Mouse (Mus musculus) liver, embryonic 14.5 days (tissue): ENCODE measurements around the gene Sec14l1. TPM values are rescaled to one million over a fixed set of nuclear protein-coding genes. Genes with fewer than 3 reads are reported as not detected.

Experiments
- ATAC-seq: fragments of 200-750 bp; cut with Nextera tagmentation; 2 replicates; pipeline ENCODE4 v1.8.0; 2017; ENCODE audit warnings: moderate number of reproducible peaks, mild to moderate bottlenecking, moderate library complexity; ENCODE audit not compliant: insufficient read depth
- DNase-seq, 3 experiments: peaks; one replicate each; pipeline ENCODE4 v3.0.0-alpha.2; 2012 to 2013; ENCODE audit warnings: low read depth in 3 of 3, low spot score in 3 of 3
- H3K27ac ChIP-seq: fragments of 300-500 bp; sonication (generic); 2 replicates; pipeline ENCODE4 v1.5.1; 2014; ENCODE audit warnings: moderate library complexity, mild to moderate bottlenecking, control low read depth, inconsistent platforms
- H3K27me3 ChIP-seq: fragments of 300-500 bp; sonication (generic); 2 replicates; pipeline ENCODE4 v1.6.1; 2014; ENCODE audit warnings: mild to moderate bottlenecking, low read length, moderate library complexity; ENCODE audit not compliant: control insufficient read depth, insufficient read depth
- H3K36me3 ChIP-seq: fragments of 300-500 bp; sonication (generic); replicated peaks from 2 replicates; pipeline ENCODE4 v1.6.1; 2014; ENCODE audit warnings: low read depth; ENCODE audit not compliant: control insufficient read depth, insufficient read depth
- H3K4me1 ChIP-seq, 2 experiments: fragments of 200-500 bp in 1 of 2; fragments of 300-500 bp in 1 of 2; sonication (generic) in 1 of 2; replicated peaks; 2 replicates each; pipeline ENCODE4 v1.6.1; 2012 to 2014; ENCODE audit warnings: antibody characterized with exemption in 1 of 2, inconsistent platforms in 1 of 2, low read length in 1 of 2; ENCODE audit not compliant: control insufficient read depth in 2 of 2, insufficient read depth in 2 of 2
- H3K4me2 ChIP-seq: fragments of 300-500 bp; sonication (generic); 2 replicates; pipeline ENCODE4 v1.6.1; 2014; ENCODE audit warnings: low read depth, mild to moderate bottlenecking, control low read depth, moderate library complexity
- H3K4me3 ChIP-seq, 2 experiments: fragments of 200-500 bp in 1 of 2; fragments of 300-500 bp in 1 of 2; sonication (generic) in 1 of 2; 2 replicates each; pipeline ENCODE4 v1.5.1; 2012 to 2014; ENCODE audit warnings: low read depth in 2 of 2, low read length in 2 of 2, mild to moderate bottlenecking in 2 of 2, control low read depth in 1 of 2, inconsistent platforms in 1 of 2, moderate library complexity in 1 of 2; ENCODE audit not compliant: insufficient read depth in 1 of 2
- H3K9ac ChIP-seq: fragments of 300-500 bp; sonication (generic); replicated peaks from 2 replicates; pipeline ENCODE4 v1.6.1; 2014; ENCODE audit warnings: mild to moderate bottlenecking, control low read depth, moderate library complexity
- H3K9me3 ChIP-seq: fragments of 300-500 bp; sonication (generic); 2 replicates; pipeline ENCODE4 v1.6.1; 2016; ENCODE audit warnings: low read length, mixed read lengths; ENCODE audit not compliant: control insufficient read depth
- CTCF ChIP-seq: IDR thresholded peaks from 2 replicates; pipeline ENCODE4 v1.5.1; 2016; ENCODE audit warnings: antibody characterized with exemption, low read depth, control low read depth
- EP300 ChIP-seq: IDR thresholded peaks from 2 replicates; pipeline ENCODE4 v1.6.1; 2016; ENCODE audit warnings: antibody characterized with exemption, low read depth
- WGBS: fragments of 180-500 bp; shearing (Covaris S2); extraction: QIAGEN DNeasy Blood & Tissue Kit; methylation state at CpG from one replicate; pipeline ENCODE4 v1.1.7; 2014; ENCODE audit not compliant: insufficient replicate concordance; 5-methylcytosine and 5-hydroxymethylcytosine counted together
- polyA plus RNA-seq, 2 experiments: library from polyadenylated mRNA; depleted of rRNA in 1 of 2; stranded (reverse) in 1 of 2; unstranded in 1 of 2; fragments of >200 nt; fragmentation: Nextera tagmentation in 1 of 2; extraction: Ambion mirVana in 1 of 2; gene quantifications; 2 replicates each; pipeline versions ENCODE4 v1.2.1 to v1.2.3; 2012 to 2014

The Sec14l1 gene
- polyA plus RNA-seq, 2 experiments = 10.5 to 13.0 TPM

DNA sequence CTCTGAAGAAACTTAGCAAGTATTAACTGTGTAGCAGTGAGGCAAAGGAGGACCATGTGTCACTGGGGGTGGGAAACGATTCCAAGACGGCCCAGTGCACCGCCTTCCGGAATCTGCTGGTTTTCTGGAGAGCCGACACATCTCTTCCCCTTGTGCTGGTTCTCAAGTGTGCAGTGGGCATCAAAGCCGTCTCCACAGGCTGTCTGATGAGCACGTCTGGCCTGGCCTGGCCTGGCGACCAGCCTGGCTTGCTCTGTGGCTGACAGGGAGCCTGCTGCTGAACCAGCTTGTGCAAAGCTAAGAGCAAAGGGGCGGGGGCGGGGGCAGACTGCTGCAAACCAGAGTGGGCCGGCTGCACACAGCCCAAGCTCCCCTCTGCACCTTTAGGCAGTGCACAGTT, 14.5 kb downstream of the Sec14l1 start:
- H3K9ac ChIP-seq = no peak overlapping the region
- 79% methylated on average over 11 of the region's 11 CpGs for WGBS
- H3K4me2 ChIP-seq = no peak overlapping the region
- no peak overlapping the region for H3K27ac ChIP-seq
- H3K4me1 ChIP-seq = 0 out of 4 replicates have a peak, but pooled peaks cover 0 to 3% of the 10 kb centered on the region in 2 experiments
- ATAC-seq (0 out of 2 replicates have a peak, but pooled peaks have one; percentile 18), DNase-seq (no peak)
- no peaks in the 10 kb centered on the region; the same call in 1 of the 2 replicates for H3K36me3 ChIP-seq
- H3K9me3 ChIP-seq = no peaks in the 10 kb centered on the region
- TF ChIP-seq CTCF = no peak
- TF ChIP-seq EP300 = no peak
- H3K27me3 ChIP-seq = no peaks in the 10 kb centered on the region
- no peak overlapping the region for H3K4me3 ChIP-seq

DNA sequence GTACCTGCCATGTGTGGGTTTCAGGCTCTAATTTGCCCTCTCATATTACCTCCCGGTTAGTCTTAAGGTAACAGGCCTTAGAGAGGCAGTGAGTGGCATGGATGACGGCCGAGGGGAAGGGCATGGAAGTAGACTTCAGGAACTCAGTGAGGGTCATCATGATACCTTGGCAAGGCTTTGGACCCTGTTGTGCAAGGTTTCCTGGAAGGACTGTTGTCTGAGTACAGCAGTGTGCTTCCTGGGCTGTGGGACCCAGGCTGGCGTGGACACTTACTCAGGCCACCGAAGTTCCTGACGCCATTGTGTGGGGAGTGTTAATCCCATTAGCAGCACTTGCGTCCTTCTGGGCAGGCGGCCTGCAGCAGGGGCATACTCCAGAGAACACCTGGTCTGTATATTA, 15.1 kb downstream of the Sec14l1 start:
- Histone ChIP-seq H3K4me2 (no peak overlapping the region), H3K36me3 (no peaks in the 10 kb centered on the region; the same call in 1 of the 2 replicates), H3K27ac (no peak overlapping the region), H3K4me3 (no peak overlapping the region), H3K9ac (no peak overlapping the region), H3K27me3 (no peaks in the 10 kb centered on the region), H3K9me3 (no peaks in the 10 kb centered on the region), H3K4me1 (0 out of 4 replicates have a peak, but pooled peaks cover 0 to 3% of the 10 kb centered on the region in 2 experiments)
- no peak for DNase-seq
- no peak for ATAC-seq
- no peak for TF ChIP-seq CTCF
- TF ChIP-seq EP300 = no peak
- 86% methylated on average over 8 of the region's 8 CpGs for WGBS

GRCm38 (mm10) chr11:117130888-117131287, 15.9 kb downstream of the Sec14l1 start:
- H3K9me3 ChIP-seq = no peaks in the 10 kb centered on the region
- H3K9ac ChIP-seq = no peak overlapping the region
- ATAC-seq = no peak
- no peak overlapping the region for H3K4me3 ChIP-seq
- WGBS = 79% methylated on average over 5 of the region's 5 CpGs
- H3K36me3 ChIP-seq = no peaks in the 10 kb centered on the region; the same call in 1 of the 2 replicates
- no peak for TF ChIP-seq EP300
- no peak for TF ChIP-seq CTCF
- no peak overlapping the region for H3K27ac ChIP-seq
- no peaks in the 10 kb centered on the region for H3K27me3 ChIP-seq
- DNase-seq = no peak
- H3K4me2 ChIP-seq = no peak overlapping the region
- H3K4me1 ChIP-seq = 0 out of 4 replicates have a peak, but pooled peaks cover 0 to 3% of the 10 kb centered on the region in 2 experiments

DNA sequence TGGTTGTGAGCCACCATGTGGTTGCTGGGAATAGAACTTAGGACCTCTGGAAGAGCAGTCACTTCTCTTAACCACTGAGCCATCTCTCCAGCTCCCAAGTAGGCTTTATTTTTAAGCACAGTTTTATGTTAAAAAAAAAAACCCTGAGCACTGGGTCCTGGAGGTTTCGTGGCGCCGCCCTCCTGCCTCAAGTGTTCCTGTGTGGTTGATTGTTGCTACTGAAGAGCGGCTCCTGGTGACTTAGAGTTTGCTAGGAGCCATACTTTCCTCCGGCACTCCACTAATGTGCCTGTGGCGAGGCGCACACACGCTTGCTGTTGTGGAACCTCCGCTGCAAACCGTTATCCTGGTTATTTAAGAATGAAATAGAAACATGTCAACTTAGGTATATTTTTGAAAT, 16.5 kb downstream of the Sec14l1 start:
- Histone ChIP-seq H3K4me1 (0 out of 4 replicates have a peak, but pooled peaks cover 0 to 3% of the 10 kb centered on the region in 2 experiments), H3K36me3 (no peaks in the 10 kb centered on the region; the same call in 1 of the 2 replicates), H3K9ac (no peak overlapping the region), H3K27ac (no peak overlapping the region), H3K4me2 (no peak overlapping the region), H3K9me3 (no peaks in the 10 kb centered on the region), H3K4me3 (no peak overlapping the region), H3K27me3 (no peaks in the 10 kb centered on the region)
- TF ChIP-seq EP300 (no peak), CTCF (no peak)
- ATAC-seq (no peak), DNase-seq (no peak)
- WGBS = 86% methylated on average over 10 of the region's 10 CpGs

- no peak overlapping the region for H3K9ac ChIP-seq
- no peak for TF ChIP-seq EP300
- TF ChIP-seq CTCF = no peak
- no peaks in the 10 kb centered on the region for H3K9me3 ChIP-seq
- no peaks in the 10 kb centered on the region for H3K36me3 ChIP-seq
- ATAC-seq = no peak
- H3K27me3 ChIP-seq = no peaks in the 10 kb centered on the region
- no peak overlapping the region for H3K4me2 ChIP-seq
- 78% methylated on average over 23 of the region's 23 CpGs for WGBS
- no peak overlapping the region for H3K27ac ChIP-seq
- H3K4me1 ChIP-seq = no peaks in the 10 kb centered on the region
- no peak for DNase-seq
- H3K4me3 ChIP-seq = no peak overlapping the region
These were observed 19.9 kb downstream of the Sec14l1 start for GRCm38 (mm10) chr11:117134776-117135387.
